Mouse (Mus musculus) myocyte (in vitro differentiated cells): ENCODE results near the gene Lrmda. TPM values are rescaled to one million over a fixed set of nuclear protein-coding genes. Genes with fewer than 3 reads are reported as not detected.

Experiments
- H3K27me3 ChIP-seq: one replicate; pipeline ENCODE4 v1.6.1; 2011; ENCODE audit not compliant: control insufficient read depth, insufficient read depth, insufficient read length
- H3K36me3 ChIP-seq: one replicate; pipeline ENCODE4 v1.6.1; 2011; ENCODE audit not compliant: control insufficient read depth, insufficient read depth
- H3K4me2 ChIP-seq: one replicate; pipeline ENCODE4 v1.6.1; 2011; ENCODE audit warnings: low read depth, control low read depth
- H3K4me3 ChIP-seq: one replicate; pipeline ENCODE4 v1.5.1; 2011; ENCODE audit warnings: mild to moderate bottlenecking, control low read depth, moderate library complexity
- H3K79me2 ChIP-seq: one replicate; pipeline ENCODE4 v1.6.1; 2011; ENCODE audit not compliant: control insufficient read depth, insufficient read depth
- H3ac ChIP-seq: one replicate; pipeline ENCODE4 v1.6.1; 2011; ENCODE audit not compliant: control insufficient read depth, insufficient read length
- CEBPB ChIP-seq: IDR thresholded peaks from 2 replicates; pipeline ENCODE4 v1.6.1; 2011; ENCODE audit warnings: mild to moderate bottlenecking, moderate library complexity; ENCODE audit not compliant: poor library complexity, insufficient read depth, severe bottlenecking
- E2F4 ChIP-seq: IDR thresholded peaks from one replicate; pipeline ENCODE4 v1.6.1; 2011; ENCODE audit warnings: mild to moderate bottlenecking, control low read depth, moderate library complexity; ENCODE audit not compliant: insufficient read depth
- MAX ChIP-seq: IDR thresholded peaks from one replicate; pipeline ENCODE4 v1.6.1; 2011; ENCODE audit warnings: low read depth, mild to moderate bottlenecking, control low read depth
- MYOD1 ChIP-seq, 3 experiments: IDR thresholded peaks; one replicate each; pipeline ENCODE4 v1.6.1; 2011; ENCODE audit warnings: control low read depth in 2 of 3, low read depth in 2 of 3, mild to moderate bottlenecking in 2 of 3, moderate library complexity in 1 of 3; ENCODE audit not compliant: insufficient read length in 2 of 3, control insufficient read depth in 1 of 3
- MYOG ChIP-seq, 3 experiments: IDR thresholded peaks; one replicate each; pipeline ENCODE4 v1.6.1; 2011; ENCODE audit warnings: control low read depth in 2 of 3, low read depth in 2 of 3, mild to moderate bottlenecking in 2 of 3; ENCODE audit not compliant: insufficient read length in 2 of 3, control insufficient read depth in 1 of 3, insufficient read depth in 1 of 3
- POLR2A ChIP-seq: IDR thresholded peaks from one replicate; pipeline ENCODE4 v1.6.1; 2011; ENCODE audit warnings: low read depth, mild to moderate bottlenecking, control low read depth, moderate library complexity; ENCODE audit not compliant: insufficient read length
- POLR2AphosphoS2 ChIP-seq: IDR thresholded peaks from one replicate; pipeline ENCODE4 v1.6.1; 2011; ENCODE audit warnings: low read depth, control low read depth; ENCODE audit not compliant: insufficient read length
- REST ChIP-seq: IDR thresholded peaks from one replicate; pipeline ENCODE4 v1.6.1; 2011; ENCODE audit warnings: mild to moderate bottlenecking, control low read depth, moderate library complexity; ENCODE audit not compliant: insufficient read depth, insufficient read length
- SRF ChIP-seq: IDR thresholded peaks from one replicate; pipeline ENCODE4 v1.6.1; 2011; ENCODE audit warnings: low read depth; ENCODE audit not compliant: control insufficient read depth, insufficient read length
- TCF12 ChIP-seq: IDR thresholded peaks from one replicate; pipeline ENCODE4 v1.6.1; 2011; ENCODE audit warnings: mild to moderate bottlenecking, control low read depth; ENCODE audit not compliant: poor library complexity, insufficient read depth, severe bottlenecking
- TCF3 ChIP-seq: IDR thresholded peaks from one replicate; pipeline ENCODE4 v1.6.1; 2011; ENCODE audit warnings: low read depth, control low read depth; ENCODE audit not compliant: insufficient read length
- USF1 ChIP-seq: IDR thresholded peaks from one replicate; pipeline ENCODE4 v1.6.1; 2011; ENCODE audit warnings: low read depth, mild to moderate bottlenecking, control low read depth, moderate library complexity
- polyA plus RNA-seq: library from polyadenylated mRNA; unstranded; fragments of >200 nt; fragmentation: generic; extraction: Trizol; gene quantifications from one replicate; pipeline ENCODE4 v1.2.1, GENCODE M21; 2012; ENCODE audit warnings: missing spikeins

Lrmda gene
- polyA plus RNA-seq, 1 experiment, result 1.9 TPM

GRCm38 (mm10) chr14:22056246-22056645 lies 36.7 kb downstream of the Lrmda start:
- H3K79me2 ChIP-seq, result no peaks in the 10 kb centered on the region
- no peaks in the 10 kb centered on the region for H3K36me3 ChIP-seq
- H3K4me2 ChIP-seq, result no peak overlapping the region
- H3K4me3 ChIP-seq, result no peak overlapping the region
- TF ChIP-seq REST (no peak), POLR2A (no peak), E2F4 (no peak), SRF (no peak), MYOG (IDR thresholded peaks at IDR 0.05; ENCODE audit: control insufficient read depth in 1 of 3, insufficient read depth in 1 of 3, insufficient read length in 2 of 3, low read depth in 2 of 3) (no peak), USF1 (no peak), TCF3 (no peak), MYOD1 (IDR thresholded peaks at IDR 0.05; ENCODE audit: control insufficient read depth in 1 of 3, insufficient read length in 2 of 3, low read depth in 2 of 3) (no peak), CEBPB (no peak), TCF12 (no peak), MAX (no peak), POLR2AphosphoS2 (no peak)
- H3K27me3 ChIP-seq, result peaks cover 25% of the 10 kb centered on the region
- H3ac ChIP-seq, result no peak overlapping the region

GRCm38 (mm10) chr14:22058729-22059128 lies 39.2 kb downstream of the Lrmda start:
- Histone ChIP-seq H3ac (no peak overlapping the region), H3K27me3 (peaks cover 31% of the 10 kb centered on the region), H3K79me2 (no peaks in the 10 kb centered on the region), H3K4me3 (no peak overlapping the region), H3K36me3 (no peaks in the 10 kb centered on the region), H3K4me2 (no peak overlapping the region)
- no peak for TF ChIP-seq CEBPB
- TF ChIP-seq MYOG (IDR thresholded peaks at IDR 0.05; ENCODE audit: control insufficient read depth in 1 of 3, insufficient read depth in 1 of 3, insufficient read length in 2 of 3, low read depth in 2 of 3), result no peak
- TF ChIP-seq E2F4, result no peak
- TF ChIP-seq TCF12, result no peak
- TF ChIP-seq SRF, result no peak
- no peak for TF ChIP-seq USF1
- no peak for TF ChIP-seq POLR2A
- no peak for TF ChIP-seq POLR2AphosphoS2
- no peak for TF ChIP-seq REST
- no peak for TF ChIP-seq TCF3
- TF ChIP-seq MAX, result no peak
- no peak for TF ChIP-seq MYOD1 (IDR thresholded peaks at IDR 0.05; ENCODE audit: control insufficient read depth in 1 of 3, insufficient read length in 2 of 3, low read depth in 2 of 3)

GRCm38 (mm10) chr14:22059348-22059861 lies 39.9 kb downstream of the Lrmda start:
- no peak overlapping the region for H3ac ChIP-seq
- H3K4me3 ChIP-seq, result no peak overlapping the region
- H3K36me3 ChIP-seq, result no peaks in the 10 kb centered on the region
- no peak for TF ChIP-seq MYOD1 (IDR thresholded peaks at IDR 0.05; ENCODE audit: control insufficient read depth in 1 of 3, insufficient read length in 2 of 3, low read depth in 2 of 3)
- no peak for TF ChIP-seq TCF3
- TF ChIP-seq MAX, result no peak
- no peak for TF ChIP-seq CEBPB
- no peak for TF ChIP-seq REST
- no peak for TF ChIP-seq TCF12
- TF ChIP-seq USF1, result no peak
- TF ChIP-seq POLR2AphosphoS2, result no peak
- TF ChIP-seq SRF, result no peak
- TF ChIP-seq MYOG (IDR thresholded peaks at IDR 0.05; ENCODE audit: control insufficient read depth in 1 of 3, insufficient read depth in 1 of 3, insufficient read length in 2 of 3, low read depth in 2 of 3), result no peak
- TF ChIP-seq POLR2A, result no peak
- TF ChIP-seq E2F4, result no peak
- peaks cover 31% of the 10 kb centered on the region for H3K27me3 ChIP-seq
- H3K79me2 ChIP-seq, result no peaks in the 10 kb centered on the region
- H3K4me2 ChIP-seq, result no peak overlapping the region

GRCm38 (mm10) chr14:22060787-22061186 lies 41.3 kb downstream of the Lrmda start:
- no peaks in the 10 kb centered on the region for H3K79me2 ChIP-seq
- no peak overlapping the region for H3ac ChIP-seq
- no peaks in the 10 kb centered on the region for H3K36me3 ChIP-seq
- H3K4me2 ChIP-seq, result no peak overlapping the region
- no peak for TF ChIP-seq CEBPB
- TF ChIP-seq MYOD1 (IDR thresholded peaks at IDR 0.05; ENCODE audit: control insufficient read depth in 1 of 3, insufficient read length in 2 of 3, low read depth in 2 of 3), result no peak
- no peak for TF ChIP-seq TCF3
- TF ChIP-seq MAX, result no peak
- TF ChIP-seq MYOG (IDR thresholded peaks at IDR 0.05; ENCODE audit: control insufficient read depth in 1 of 3, insufficient read depth in 1 of 3, insufficient read length in 2 of 3, low read depth in 2 of 3), result no peak
- no peak for TF ChIP-seq TCF12
- TF ChIP-seq POLR2A, result no peak
- TF ChIP-seq POLR2AphosphoS2, result no peak
- no peak for TF ChIP-seq SRF
- no peak for TF ChIP-seq USF1
- no peak for TF ChIP-seq REST
- no peak for TF ChIP-seq E2F4
- no peak overlapping the region for H3K4me3 ChIP-seq
- peaks cover 28% of the 10 kb centered on the region for H3K27me3 ChIP-seq
